In the genomic region with DNA sequence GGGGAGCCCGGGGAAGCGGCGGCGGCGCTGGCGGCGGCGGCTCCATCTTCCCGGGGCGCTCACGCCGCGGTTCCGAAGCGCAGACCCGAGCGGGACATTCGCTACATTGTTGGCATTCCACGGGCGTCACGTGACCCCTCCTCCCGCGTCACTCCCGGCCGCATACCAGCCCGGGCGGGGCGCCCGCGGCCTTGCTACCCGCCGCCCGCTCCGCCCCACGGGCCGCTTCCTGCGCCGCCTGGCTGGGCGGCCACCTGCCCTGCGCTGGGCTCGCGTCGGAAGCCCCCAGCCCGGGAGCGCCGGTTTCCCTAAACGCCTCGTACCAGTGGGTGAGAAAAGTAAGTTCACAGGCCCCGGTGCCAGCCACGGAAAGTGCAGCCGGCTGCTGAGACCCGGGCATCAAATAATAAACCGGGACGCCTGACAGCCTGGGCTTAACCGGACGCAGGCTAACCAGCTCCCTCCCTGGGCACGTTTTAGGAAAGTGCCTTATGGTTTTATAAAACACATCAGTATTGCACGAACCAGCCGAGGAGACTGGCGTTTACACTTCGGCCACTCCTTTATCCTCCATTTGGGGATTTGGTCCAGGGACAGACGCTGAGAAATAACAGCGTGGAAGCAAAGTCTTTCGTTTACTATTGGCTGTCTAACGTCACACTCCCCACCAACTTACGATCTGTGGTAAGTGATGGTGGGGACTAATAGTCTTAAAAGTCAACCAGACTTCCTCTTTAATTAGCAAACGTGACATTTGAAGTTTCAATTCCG, we compare ENCODE assay signal across 8 mouse cellular contexts. TPM values are rescaled to one million over a fixed set of nuclear protein-coding genes. Genes with fewer than 3 reads are reported as not detected.
DNase-seq lines count a peak whose midpoint lies in the region; ATAC-seq and TF ChIP-seq lines count a peak whose summit lies in the region.

Gene Gm49361, minus strand, starts transcription at position 103 of the 771 bp plus-strand sequence.

- ATAC-seq in forebrain, embryonic 12.5 days (ENCODE audit: low FRiP score): peak; percentile 88
- peak; percentile 93 for ATAC-seq in heart, embryonic 16.5 days (replicated peaks; ENCODE audit: extremely low read depth, insufficient read depth, low FRiP score)
- peak; percentile 91 for ATAC-seq in liver, embryonic 14.5 days (ENCODE audit: insufficient read depth)
- ATAC-seq in stomach, embryonic 15.5 days (ENCODE audit: insufficient read depth, low FRiP score, low read depth): peak; percentile 92

- no peak for DNase-seq in CH12.LX (ENCODE audit: extremely low read depth)
- DNase-seq in c-Kit-positive CD71-positive TER-119-negative erythroid progenitor cells, embryonic 14.5 days (ENCODE audit: low read depth): peak; percentile 53
- DNase-seq in kidney, postnatal 36 days: peak; percentile 96 to 98
- peak; percentile 65 to 72 (median 66) for DNase-seq in liver, embryonic 14.5 days (ENCODE audit: low read depth in 3 of 3, low spot score in 3 of 3)
- DNase-seq in neural tube, embryonic 10.5 days (ENCODE audit: extremely low spot score, low spot score): peak; percentile 92

- dilution Hi-C loops in CH12.LX (cut with MboI; ENCODE audit: extremely low pct_ligation_motif_present, extremely low pct_unique_long_range_greater_than_20kb, low sequenced_read_pairs): no loop called here

- H3K27me3 ChIP-seq in CH12.LX (replicated peaks): peaks cover 46% of the 10 kb centered on the region
- no peaks in the 10 kb centered on the region for H3K27me3 ChIP-seq in forebrain, embryonic 12.5 days
- H3K27me3 ChIP-seq in heart, embryonic 16.5 days (ENCODE audit: control insufficient read depth, insufficient read depth, low read length): no peaks in the 10 kb centered on the region
- H3K27me3 ChIP-seq in liver, embryonic 14.5 days (ENCODE audit: control insufficient read depth, insufficient read depth, low read length): peaks cover 26% of the 10 kb centered on the region
- no peaks in the 10 kb centered on the region for H3K27me3 ChIP-seq in stomach, embryonic 15.5 days (replicated peaks)

- peaks cover 0 to 21% of the 10 kb centered on the region in 2 experiments; a peak in 2 of 4 replicates for H3K4me1 ChIP-seq in CH12.LX (ENCODE audit: control insufficient read depth in 1 of 2, insufficient read depth in 2 of 2)
- H3K4me1 ChIP-seq in forebrain, embryonic 12.5 days: peaks cover 20% of the 10 kb centered on the region
- H3K4me1 ChIP-seq in heart, embryonic 16.5 days (ENCODE audit: control insufficient read depth, insufficient read depth, low read length): peaks cover 29% of the 10 kb centered on the region
- peaks cover 17 to 20% of the 10 kb centered on the region in 2 experiments for H3K4me1 ChIP-seq in liver, embryonic 14.5 days (replicated peaks; ENCODE audit: control insufficient read depth in 2 of 2, insufficient read depth in 2 of 2, low read length in 1 of 2)
- H3K4me1 ChIP-seq in stomach, embryonic 15.5 days: peaks cover 4% of the 10 kb centered on the region; the same call in 1 of the 2 replicates

- peak within 1 kb of the TSS; percentile 60 for H3K4me2 ChIP-seq in CH12.LX (ENCODE audit: insufficient read depth, low read depth, poor library complexity, severe bottlenecking)
- peak within 1 kb of the TSS; percentile 88 for H3K4me2 ChIP-seq in forebrain, embryonic 12.5 days
- peak within 1 kb of the TSS; percentile 90 for H3K4me2 ChIP-seq in heart, embryonic 16.5 days (ENCODE audit: low read depth, low read length)
- peak within 1 kb of the TSS; percentile 91 for H3K4me2 ChIP-seq in liver, embryonic 14.5 days (ENCODE audit: low read depth)
- H3K4me2 ChIP-seq in stomach, embryonic 15.5 days: peak within 1 kb of the TSS; percentile 80

- H3K9me3 ChIP-seq in CH12.LX (replicated peaks; ENCODE audit: low read length): no peaks in the 10 kb centered on the region
- H3K9me3 ChIP-seq in forebrain, embryonic 12.5 days: no peaks in the 10 kb centered on the region
- no peaks in the 10 kb centered on the region for H3K9me3 ChIP-seq in heart, embryonic 16.5 days (replicated peaks; ENCODE audit: control insufficient read depth, low read length)
- H3K9me3 ChIP-seq in liver, embryonic 14.5 days (ENCODE audit: control insufficient read depth, low read length): no peaks in the 10 kb centered on the region
- H3K9me3 ChIP-seq in stomach, embryonic 15.5 days: no peaks in the 10 kb centered on the region

- no peaks in the 10 kb centered on the region for H3K36me3 ChIP-seq in CH12.LX (replicated peaks in 1 of 2; ENCODE audit: control insufficient read depth in 1 of 2, insufficient read depth in 1 of 2, low read length in 1 of 2)
- no peaks in the 10 kb centered on the region for H3K36me3 ChIP-seq in forebrain, embryonic 12.5 days (replicated peaks)
- no peaks in the 10 kb centered on the region for H3K36me3 ChIP-seq in heart, embryonic 16.5 days (ENCODE audit: control insufficient read depth, insufficient read depth)
- H3K36me3 ChIP-seq in liver, embryonic 14.5 days (replicated peaks; ENCODE audit: control insufficient read depth, insufficient read depth, low read depth): no peaks in the 10 kb centered on the region
- H3K36me3 ChIP-seq in stomach, embryonic 15.5 days: no peaks in the 10 kb centered on the region

- in situ Hi-C loops in CH12.LX (cut with MboI; ENCODE audit: low pct_ligation_motif_present, low pct_unique_long_range_greater_than_20kb, low sequenced_read_pairs): no loop called here

- H3K9ac ChIP-seq in CH12.LX (ENCODE audit: insufficient read depth, low read depth): peak within 1 kb of the TSS; percentile 73
- peak within 1 kb of the TSS; percentile 88 for H3K9ac ChIP-seq in forebrain, embryonic 12.5 days
- H3K9ac ChIP-seq in heart, embryonic 16.5 days (ENCODE audit: low read length): peak within 1 kb of the TSS; percentile 98
- H3K9ac ChIP-seq in liver, embryonic 14.5 days (replicated peaks): peak within 1 kb of the TSS; percentile 58
- H3K9ac ChIP-seq in stomach, embryonic 15.5 days: peak within 1 kb of the TSS; percentile 78

- no peak within 1 kb of the TSS for H3K27ac ChIP-seq in CH12.LX (ENCODE audit: insufficient read depth, low read depth)
- peak within 1 kb of the TSS; percentile 74 for H3K27ac ChIP-seq in forebrain, embryonic 12.5 days
- peak within 1 kb of the TSS; percentile 99 for H3K27ac ChIP-seq in heart, embryonic 16.5 days (ENCODE audit: low read length)
- H3K27ac ChIP-seq in liver, embryonic 14.5 days: peak within 1 kb of the TSS; percentile 53; the same call in 1 of the 2 replicates
- H3K27ac ChIP-seq in stomach, embryonic 15.5 days: peak within 1 kb of the TSS; percentile 90

- under 1% methylated on average over 64 of the region's 68 CpGs for WGBS in forebrain, embryonic 12.5 days
- WGBS in heart, embryonic 16.5 days: under 1% methylated on average over 68 of the region's 68 CpGs
- under 1% methylated on average over 63 of the region's 68 CpGs for WGBS in liver, embryonic 14.5 days (ENCODE audit: insufficient replicate concordance)
- WGBS in stomach, embryonic 15.5 days: under 1% methylated on average over 59 of the region's 68 CpGs

- TF ChIP-seq RAD21 in CH12.LX (IDR thresholded peaks at IDR 0.05; ENCODE audit: low read depth, low read length): no peak

- no peak for TF ChIP-seq EP300 in CH12.LX (IDR thresholded peaks at IDR 0.05; ENCODE audit: low read length)
- TF ChIP-seq EP300 in liver, embryonic 14.5 days (IDR thresholded peaks at IDR 0.05; ENCODE audit: low read depth): no peak

- peak; percentile 50; the same call in 1 of the 2 replicates for TF ChIP-seq POLR2A in CH12.LX (IDR thresholded peaks at IDR 0.05; ENCODE audit: low read depth, low read length)

- peak within 1 kb of the TSS; percentile 43 to 85 (median 66) for H3K4me3 ChIP-seq in CH12.LX (replicated peaks in 1 of 3; ENCODE audit: low read depth in 2 of 3, low read length in 2 of 3, poor library complexity in 1 of 3)
- peak within 1 kb of the TSS; percentile 92 for H3K4me3 ChIP-seq in forebrain, embryonic 12.5 days (replicated peaks)
- H3K4me3 ChIP-seq in heart, embryonic 16.5 days (ENCODE audit: low read length): peak within 1 kb of the TSS; percentile 95
- H3K4me3 ChIP-seq in liver, embryonic 14.5 days (ENCODE audit: insufficient read depth in 1 of 2, low read depth in 2 of 2, low read length in 2 of 2): peak within 1 kb of the TSS; percentile 85 to 86
- H3K4me3 ChIP-seq in stomach, embryonic 15.5 days (replicated peaks): peak within 1 kb of the TSS; percentile 85

- no peaks in the 10 kb centered on the region for H3K79me2 ChIP-seq in CH12.LX (replicated peaks; ENCODE audit: control insufficient read depth, extremely low read depth, insufficient read depth, poor library complexity, severe bottlenecking)

- TF ChIP-seq CTCF in CH12.LX (conservative IDR thresholded peaks at IDR 0.05 in 1 of 2, IDR thresholded peaks at IDR 0.05 in 1 of 2; ENCODE audit: low read depth in 2 of 2, low read length in 2 of 2): no peak
- TF ChIP-seq CTCF in liver, embryonic 14.5 days (IDR thresholded peaks at IDR 0.05; ENCODE audit: low read depth): no peak

TF ChIP-seq in CH12.LX, 34 proteins besides CTCF, POLR2A, EP300 and RAD21 (continues in another document):
- TF ChIP-seq RCOR1 (conservative IDR thresholded peaks at IDR 0.05; ENCODE audit: low read depth, low read length) (0 out of 2 replicates have a peak, but pooled peaks have one; percentile 53), BHLHE40 (IDR thresholded peaks at IDR 0.05; ENCODE audit: low read depth, low read length) (peak; percentile 80), SIN3A (IDR thresholded peaks at IDR 0.05; ENCODE audit: low read length) (peak; percentile 42), MAX (IDR thresholded peaks at IDR 0.05; ENCODE audit: low read length) (peak; percentile 49; the same call in 1 of the 2 replicates), MAFK (IDR thresholded peaks at IDR 0.05; ENCODE audit: insufficient replicate concordance, low read length) (no peak), USF2 (conservative IDR thresholded peaks at IDR 0.05; ENCODE audit: low read depth, low read length) (peak; percentile 74), HCFC1 (IDR thresholded peaks at IDR 0.05; ENCODE audit: low read depth, low read length) (peak; percentile 17; the same call in 1 of the 2 replicates), IRF4 (IDR thresholded peaks at IDR 0.05; ENCODE audit: low read depth, low read length) (peak; percentile 34; the same call in 1 of the 2 replicates), USF1 (IDR thresholded peaks at IDR 0.05; ENCODE audit: low read depth, low read length) (peak; percentile 90), ETS1 (conservative IDR thresholded peaks at IDR 0.05; ENCODE audit: low read depth, low read length) (no peak), MAZ (IDR thresholded peaks at IDR 0.05; ENCODE audit: low read depth, low read length) (no peak; the same call in 1 of the 2 replicates)

RNA-seq across cellular contexts. Expression of gene Gm49361, which starts in this region (rescaled TPM):
- total RNA-seq in CH12.LX (2012; rRNA removed) (not detected in 2 replicates), CH12.LX (2014; rRNA removed) (not detected in 2 replicates)
- not detected in 2 replicates for polyA plus RNA-seq in CH12.LX (2012; ENCODE audit: insufficient read length, low read depth)
- not detected in 2 replicates for polyA plus RNA-seq in forebrain, embryonic 12.5 days (2016; fragmentation: Nextera tagmentation; extraction: Ambion mirVana)
- not detected in 2 replicates for polyA plus RNA-seq in heart, embryonic 16.5 days (2015; fragmentation: Nextera tagmentation; extraction: Ambion mirVana)
- not detected in 2 replicates for polyA plus RNA-seq in liver, embryonic 14.5 days (2012; rRNA removed)
- polyA plus RNA-seq in liver, embryonic 14.5 days (2014; fragmentation: Nextera tagmentation; extraction: Ambion mirVana): not detected in 2 replicates
- not detected in 2 replicates for polyA plus RNA-seq in stomach, embryonic 15.5 days (2015; fragmentation: Nextera tagmentation; extraction: Ambion mirVana)

Comparison
In these comparisons a context has a peak if more than half of its experiments do, and no peak if none do; other contexts are left out.
1. Peak in ATAC-seq, H3K4me3 ChIP-seq, H3K27ac ChIP-seq, H3K9ac ChIP-seq and H3K4me2 ChIP-seq in forebrain, embryonic 12.5 days; RNA of the gene not detected or under 1 TPM.
2. Peak in ATAC-seq, H3K4me3 ChIP-seq, H3K27ac ChIP-seq, H3K9ac ChIP-seq and H3K4me2 ChIP-seq in heart, embryonic 16.5 days; RNA of the gene not detected or under 1 TPM.
3. Peak in DNase-seq, ATAC-seq, H3K4me3 ChIP-seq, H3K27ac ChIP-seq, H3K9ac ChIP-seq and H3K4me2 ChIP-seq in liver, embryonic 14.5 days; RNA of the gene not detected or under 1 TPM.
4. Peak in ATAC-seq, H3K4me3 ChIP-seq, H3K27ac ChIP-seq, H3K9ac ChIP-seq and H3K4me2 ChIP-seq in stomach, embryonic 15.5 days; RNA of the gene not detected or under 1 TPM.